Mouse (Mus musculus) cerebellum, adult 2 months (tissue): ENCODE data around the gene Rad51.

ENCODE experiments used
- CTCF ChIP-seq: fragments of 200-500 bp; IDR thresholded peaks from 2 replicates; pipeline ENCODE4 v1.5.1; 2011; ENCODE audit warnings: low read depth, mild to moderate bottlenecking, control low read depth, low read length, moderate library complexity, borderline replicate concordance; ENCODE audit not compliant: insufficient read depth
- POLR2A ChIP-seq: fragments of 200-500 bp; IDR thresholded peaks from 2 replicates; pipeline ENCODE4 v1.6.1; 2011; ENCODE audit warnings: low read length, control low read depth, borderline replicate concordance; ENCODE audit not compliant: insufficient read depth

DNA sequence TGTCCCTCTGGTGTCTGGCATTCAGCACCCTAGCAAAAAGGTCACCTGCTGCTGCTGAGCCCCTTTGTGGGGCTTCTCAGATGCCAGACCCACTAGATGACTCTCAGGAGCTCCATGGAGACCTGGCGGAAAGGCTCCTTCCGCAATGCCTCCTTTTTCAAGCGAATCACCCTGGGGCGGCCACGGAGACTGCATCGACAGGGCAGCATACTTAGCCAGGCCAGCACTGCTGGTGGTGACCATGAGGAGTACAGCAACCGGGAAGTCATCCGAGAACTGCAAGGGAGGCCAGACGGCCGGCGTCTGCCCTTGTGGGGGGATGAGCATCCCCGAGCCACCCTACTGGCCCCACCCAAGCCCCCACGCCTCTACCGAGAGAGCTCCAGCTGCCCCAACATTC is 62.3 kb downstream of the Rad51 start:
- no peak for TF ChIP-seq POLR2A
- no peak for TF ChIP-seq CTCF
